Mouse (Mus musculus) megakaryocyte, embryonic 14.5 days (primary cell): Measurements from ENCODE around the gene Thy1. TPM values are rescaled to one million over a fixed set of nuclear protein-coding genes. Genes with fewer than 3 reads are reported as not detected.

Experiments used
- H3K27me3 ChIP-seq: replicated peaks from 2 replicates; pipeline ENCODE3; 2012; ENCODE audit warnings: inconsistent platforms
- H3K36me3 ChIP-seq: replicated peaks from 2 replicates; pipeline ENCODE3; 2012; ENCODE audit warnings: low read length, inconsistent platforms, mixed read lengths
- H3K4me1 ChIP-seq: 2 replicates; pipeline ENCODE4 v1.6.1; 2012; ENCODE audit warnings: inconsistent platforms
- H3K4me3 ChIP-seq: replicated peaks from 2 replicates; pipeline ENCODE3; 2012; ENCODE audit warnings: moderate library complexity, mild to moderate bottlenecking, inconsistent platforms
- H3K9me3 ChIP-seq: 2 replicates; pipeline ENCODE4 v1.6.1; 2012; ENCODE audit warnings: inconsistent platforms
- FLI1 ChIP-seq: IDR thresholded peaks from 2 replicates; pipeline ENCODE4 v1.6.1; 2012; ENCODE audit warnings: low read length, inconsistent platforms, mixed read lengths
- GATA1 ChIP-seq: IDR thresholded peaks from 3 replicates; pipeline ENCODE4 v1.6.1; 2012; ENCODE audit warnings: mixed read lengths, low read length, inconsistent platforms, borderline replicate concordance
- polyA plus RNA-seq: library from polyadenylated mRNA; stranded (reverse); fragments of >175 nt; gene quantifications from 2 replicates; pipeline ENCODE4 v1.2.3, GENCODE M21; 2012; ENCODE audit warnings: low replicate concordance; ENCODE audit not compliant: insufficient read depth

Thy1 gene
- 0.17 TPM in 1 of 2 replicates, not detected in the other for polyA plus RNA-seq

- Histone ChIP-seq H3K4me1 (peaks cover 19% of the 10 kb centered on the region), H3K9me3 (peaks cover 30% of the 10 kb centered on the region), H3K4me3 (no peak within 1 kb of the TSS), H3K36me3 (no peaks in the 10 kb centered on the region), H3K27me3 (peaks cover 83% of the 10 kb centered on the region)
- TF ChIP-seq GATA1 (no peak), FLI1 (no peak)
Measured at GRCm38 (mm10) chr9:44042836-44043707, at the start of gene Thy1. Gene Thy1, plus strand, starts transcription at chr9:44043384.

GRCm38 (mm10) chr9:43997681-43998080, 45.5 kb upstream of the Thy1 start:
- H3K36me3 ChIP-seq, result no peaks in the 10 kb centered on the region
- peaks cover 24% of the 10 kb centered on the region for H3K27me3 ChIP-seq
- no peak overlapping the region for H3K4me3 ChIP-seq
- H3K4me1 ChIP-seq, result peaks cover 3% of the 10 kb centered on the region; the same call in 1 of the 2 replicates
- peaks cover 18% of the 10 kb centered on the region for H3K9me3 ChIP-seq
- no peak for TF ChIP-seq FLI1
- TF ChIP-seq GATA1, result no peak

GRCm38 (mm10) chr9:43998851-43999250, 44.3 kb upstream of the Thy1 start:
- H3K4me1 ChIP-seq, result peaks cover 4% of the 10 kb centered on the region
- TF ChIP-seq FLI1, result no peak
- no peak for TF ChIP-seq GATA1
- H3K27me3 ChIP-seq, result peaks cover 19% of the 10 kb centered on the region
- H3K4me3 ChIP-seq, result no peak overlapping the region
- H3K9me3 ChIP-seq, result peaks cover 18% of the 10 kb centered on the region
- no peaks in the 10 kb centered on the region for H3K36me3 ChIP-seq

GRCm38 (mm10) chr9:44004362-44004761, 38.8 kb upstream of the Thy1 start:
- Histone ChIP-seq H3K4me1 (peaks cover 29% of the 10 kb centered on the region), H3K36me3 (no peaks in the 10 kb centered on the region), H3K4me3 (no peak overlapping the region), H3K9me3 (peaks cover 17% of the 10 kb centered on the region), H3K27me3 (peaks cover 8% of the 10 kb centered on the region)
- TF ChIP-seq FLI1 (no peak), GATA1 (no peak)

DNA sequence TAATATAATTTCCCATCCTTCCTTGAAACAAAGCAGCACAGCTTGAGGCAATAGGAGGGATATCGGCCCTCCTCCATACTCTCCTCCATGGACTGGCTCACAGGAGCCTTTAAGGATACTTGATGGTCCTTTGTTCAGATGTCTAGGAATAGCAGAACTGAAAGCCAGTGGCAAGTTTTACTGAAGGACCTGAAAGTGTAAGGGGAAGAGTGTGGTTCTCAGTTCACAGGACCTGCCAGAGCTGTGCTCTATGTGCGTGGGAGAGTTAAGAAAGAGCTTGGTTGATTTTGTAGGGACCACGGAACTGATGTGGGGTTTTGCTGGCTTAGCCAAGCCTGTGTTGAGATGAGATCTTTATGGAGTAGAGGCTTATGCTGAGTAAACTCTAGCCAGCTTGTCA, 37.9 kb upstream of the Thy1 start:
- no peaks in the 10 kb centered on the region for H3K36me3 ChIP-seq
- peaks cover 29% of the 10 kb centered on the region for H3K4me1 ChIP-seq
- H3K9me3 ChIP-seq, result peaks cover 17% of the 10 kb centered on the region
- peaks cover 8% of the 10 kb centered on the region for H3K27me3 ChIP-seq
- TF ChIP-seq FLI1 (no peak), GATA1 (no peak)
- no peak overlapping the region for H3K4me3 ChIP-seq

DNA sequence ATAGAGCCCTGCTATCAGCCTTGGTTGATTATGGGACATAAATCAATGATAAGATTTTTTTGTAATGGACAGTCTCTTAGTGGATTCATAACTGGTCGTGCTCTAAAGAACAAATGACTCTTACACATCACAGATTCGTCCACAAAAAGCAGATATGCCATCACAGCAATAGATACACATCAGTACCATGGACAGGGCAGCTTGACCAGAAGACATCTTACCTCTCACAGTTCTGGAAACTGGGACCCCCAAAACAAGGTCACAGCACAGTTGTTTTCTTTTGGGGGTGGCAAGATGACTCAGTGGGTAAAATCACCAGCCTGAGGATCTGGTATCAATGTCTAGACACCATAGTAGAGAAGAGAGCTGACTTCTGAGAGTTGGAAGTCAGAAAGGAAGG, 35.9 kb upstream of the Thy1 start:
- TF ChIP-seq GATA1, result no peak
- TF ChIP-seq FLI1, result no peak
- H3K4me3 ChIP-seq, result no peak overlapping the region
- peaks cover 35% of the 10 kb centered on the region for H3K4me1 ChIP-seq
- H3K36me3 ChIP-seq, result no peaks in the 10 kb centered on the region
- H3K9me3 ChIP-seq, result peaks cover 7% of the 10 kb centered on the region
- H3K27me3 ChIP-seq, result peaks cover 16% of the 10 kb centered on the region

- no peak overlapping the region for H3K4me3 ChIP-seq
- TF ChIP-seq FLI1 (no peak), GATA1 (no peak)
- H3K4me1 ChIP-seq, result peaks cover 38% of the 10 kb centered on the region
- H3K9me3 ChIP-seq, result peaks cover 7% of the 10 kb centered on the region
- no peaks in the 10 kb centered on the region for H3K36me3 ChIP-seq
- peaks cover 23% of the 10 kb centered on the region for H3K27me3 ChIP-seq
Measured at GRCm38 (mm10) chr9:44007991-44008390, 35.2 kb upstream of the Thy1 start.

DNA sequence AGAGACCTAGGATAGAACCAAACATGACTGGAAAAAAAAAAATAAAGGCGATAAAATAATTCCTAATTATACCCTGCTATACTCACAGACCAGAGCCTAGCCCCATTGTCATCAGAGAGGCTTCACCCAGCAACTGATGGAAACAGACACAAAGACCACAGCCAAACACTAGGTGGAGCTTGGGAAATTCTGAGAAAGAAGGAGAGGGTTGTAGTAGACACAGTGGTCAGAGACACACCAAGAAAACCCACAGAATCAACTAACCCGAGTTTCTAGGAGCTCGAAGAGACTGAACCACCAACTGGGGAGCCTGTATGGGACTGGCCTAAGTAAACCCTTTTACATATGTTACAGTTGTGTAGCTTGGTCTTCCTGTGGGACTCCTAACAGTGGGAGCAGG, 32.3 kb upstream of the Thy1 start:
- Histone ChIP-seq H3K27me3 (peaks cover 37% of the 10 kb centered on the region), H3K9me3 (peaks cover 7% of the 10 kb centered on the region), H3K36me3 (no peaks in the 10 kb centered on the region), H3K4me3 (no peak overlapping the region), H3K4me1 (peaks cover 15% of the 10 kb centered on the region)
- no peak for TF ChIP-seq FLI1
- no peak for TF ChIP-seq GATA1

DNA sequence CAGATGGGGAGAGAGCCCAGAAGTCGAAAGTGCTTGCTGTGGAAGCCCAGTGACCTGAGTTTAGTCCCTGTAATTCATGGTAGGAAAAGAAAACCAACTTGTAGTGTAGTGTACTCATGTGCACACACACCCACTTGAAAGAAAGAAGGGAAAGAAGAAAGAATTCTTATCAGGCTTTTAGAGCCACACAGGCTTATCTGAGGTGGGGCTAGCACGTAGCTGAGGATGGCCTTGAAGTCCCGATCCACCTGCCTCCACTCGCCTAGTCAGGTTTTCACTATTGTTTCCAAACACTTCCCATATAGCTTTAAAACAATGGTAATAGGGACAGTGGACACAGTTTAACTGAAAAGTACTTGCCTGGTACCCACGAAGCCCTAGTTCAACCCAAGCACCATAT, 31.5 kb upstream of the Thy1 start:
- no peak overlapping the region for H3K4me3 ChIP-seq
- H3K9me3 ChIP-seq, result peaks cover 7% of the 10 kb centered on the region
- no peaks in the 10 kb centered on the region for H3K36me3 ChIP-seq
- peaks cover 11% of the 10 kb centered on the region for H3K4me1 ChIP-seq
- H3K27me3 ChIP-seq, result peaks cover 42% of the 10 kb centered on the region
- TF ChIP-seq FLI1 (no peak), GATA1 (no peak)

DNA sequence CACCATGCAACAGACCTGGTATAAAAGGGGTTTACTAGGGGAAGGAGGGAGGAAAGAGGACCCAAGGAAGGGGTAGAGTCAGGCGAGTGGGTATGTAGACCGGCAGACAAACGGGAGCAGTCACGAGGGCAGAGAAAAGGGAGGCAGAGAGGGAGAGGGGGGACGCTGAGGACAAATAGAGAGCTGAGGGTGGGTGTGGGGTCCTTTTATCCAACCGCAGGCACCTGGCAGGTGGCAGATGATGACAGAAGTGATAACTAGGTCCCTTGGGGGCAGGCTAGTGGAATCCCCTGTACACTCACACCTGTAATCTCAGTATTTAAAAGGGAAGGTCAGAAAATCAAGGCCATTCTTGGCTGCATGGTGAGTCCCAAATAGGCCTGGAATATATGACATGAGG, 31.0 kb upstream of the Thy1 start:
- TF ChIP-seq FLI1 (no peak), GATA1 (no peak)
- H3K4me1 ChIP-seq, result peaks cover 11% of the 10 kb centered on the region

More for the DNA sequence above, 31.0 kb upstream of the Thy1 start:
- Histone ChIP-seq H3K36me3 (no peaks in the 10 kb centered on the region), H3K9me3 (peaks cover 7% of the 10 kb centered on the region), H3K4me3 (no peak overlapping the region), H3K27me3 (peaks cover 44% of the 10 kb centered on the region)
